Mouse (Mus musculus): ENCODE measurements around the gene Zmynd10.
A peak's percentile ranks its signal among the peaks of the same experiment; 100 is the strongest.

Gene Zmynd10

DNA sequence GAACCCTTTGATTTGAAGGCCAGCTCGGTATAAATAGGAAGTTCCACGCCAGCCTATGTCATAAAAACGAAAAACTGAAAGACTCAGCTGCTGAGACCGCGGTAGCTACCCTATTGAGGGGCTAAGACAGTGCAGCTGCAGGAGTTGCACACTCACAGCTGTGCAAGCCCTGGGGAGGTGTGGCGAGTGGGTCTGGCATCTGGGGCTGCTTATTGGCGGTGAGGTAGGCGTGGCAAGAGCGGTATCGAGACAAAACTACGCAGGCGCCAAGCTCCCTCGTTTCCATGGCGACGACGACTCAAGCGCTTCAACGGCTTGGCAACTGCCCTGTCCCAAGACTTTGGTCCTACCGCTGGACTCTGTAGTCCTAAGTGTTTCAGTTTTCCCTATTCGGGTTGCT, at the start of gene Zmynd10:
Zmynd10 (plus strand) TSS at position 273 of the 400 bp plus-strand sequence.
- peak; percentile 90 for DNase-seq (ENCODE audit: low read depth, low spot score)

DNA sequence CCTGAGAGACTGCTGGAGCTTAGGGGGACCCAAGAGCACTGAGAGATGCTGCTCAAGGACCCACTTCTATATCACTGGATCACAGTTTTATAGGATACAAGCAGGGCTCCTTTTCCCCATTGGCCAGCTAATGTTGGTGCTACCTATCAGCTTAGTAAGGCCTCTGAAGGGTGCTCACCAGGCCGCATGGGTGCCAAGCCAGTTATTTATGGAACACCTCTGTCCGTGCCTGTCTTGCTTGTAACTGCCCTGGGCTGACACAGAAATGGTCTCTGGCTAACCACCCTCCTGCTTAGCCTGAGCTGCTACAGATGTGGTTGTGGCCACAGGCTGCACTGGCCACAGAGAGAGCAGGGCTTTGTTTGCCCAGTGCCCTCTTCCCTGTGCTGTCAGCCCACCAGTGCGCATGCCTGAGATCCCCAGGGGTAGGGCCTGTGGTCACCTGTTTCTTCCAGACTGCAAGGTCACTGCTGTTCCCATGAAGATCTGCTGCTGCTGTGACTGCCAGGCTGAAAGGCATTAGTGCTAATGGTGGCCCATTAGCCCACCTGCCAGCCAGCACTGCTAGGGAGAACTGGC, 46.3 kb upstream of the Zmynd10 start:
- no peak for DNase-seq (ENCODE audit: low read depth, low spot score)

DNA sequence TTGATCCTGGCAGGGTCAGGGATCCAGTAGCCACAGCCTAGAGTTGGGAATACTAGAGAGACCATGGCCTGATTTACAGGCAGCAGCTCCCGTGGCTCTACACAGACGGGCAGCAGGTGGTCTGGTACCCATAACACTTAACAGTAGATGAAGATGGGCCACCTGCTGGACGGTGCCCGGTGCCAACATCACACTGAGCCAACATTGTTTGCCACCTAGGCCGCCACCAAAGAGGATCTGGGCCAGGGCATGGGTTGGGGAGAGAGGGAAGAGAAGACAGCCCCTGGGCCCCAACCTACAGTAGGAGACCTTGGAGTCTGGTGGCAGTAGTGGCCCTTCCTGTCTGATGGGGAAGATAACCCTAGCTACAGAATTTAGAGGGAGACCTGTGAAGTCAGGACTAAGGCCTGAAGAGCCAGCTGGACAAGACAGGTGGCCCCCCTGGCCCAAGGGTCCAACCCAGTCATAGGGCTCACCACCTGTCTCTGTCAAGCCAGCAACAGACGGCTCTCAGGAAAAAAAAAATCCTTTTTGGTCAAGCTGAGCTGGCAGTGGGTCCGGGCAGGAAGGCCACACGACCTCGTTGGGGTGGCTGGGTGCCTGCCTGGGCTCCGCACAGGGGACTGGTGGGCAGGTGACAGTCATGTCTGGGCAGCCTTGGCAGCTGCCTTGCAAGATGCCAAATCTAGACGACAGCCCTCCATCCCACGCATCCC, 44.8 kb upstream of the Zmynd10 start:
- no peak for DNase-seq (ENCODE audit: low read depth, low spot score)

DNA sequence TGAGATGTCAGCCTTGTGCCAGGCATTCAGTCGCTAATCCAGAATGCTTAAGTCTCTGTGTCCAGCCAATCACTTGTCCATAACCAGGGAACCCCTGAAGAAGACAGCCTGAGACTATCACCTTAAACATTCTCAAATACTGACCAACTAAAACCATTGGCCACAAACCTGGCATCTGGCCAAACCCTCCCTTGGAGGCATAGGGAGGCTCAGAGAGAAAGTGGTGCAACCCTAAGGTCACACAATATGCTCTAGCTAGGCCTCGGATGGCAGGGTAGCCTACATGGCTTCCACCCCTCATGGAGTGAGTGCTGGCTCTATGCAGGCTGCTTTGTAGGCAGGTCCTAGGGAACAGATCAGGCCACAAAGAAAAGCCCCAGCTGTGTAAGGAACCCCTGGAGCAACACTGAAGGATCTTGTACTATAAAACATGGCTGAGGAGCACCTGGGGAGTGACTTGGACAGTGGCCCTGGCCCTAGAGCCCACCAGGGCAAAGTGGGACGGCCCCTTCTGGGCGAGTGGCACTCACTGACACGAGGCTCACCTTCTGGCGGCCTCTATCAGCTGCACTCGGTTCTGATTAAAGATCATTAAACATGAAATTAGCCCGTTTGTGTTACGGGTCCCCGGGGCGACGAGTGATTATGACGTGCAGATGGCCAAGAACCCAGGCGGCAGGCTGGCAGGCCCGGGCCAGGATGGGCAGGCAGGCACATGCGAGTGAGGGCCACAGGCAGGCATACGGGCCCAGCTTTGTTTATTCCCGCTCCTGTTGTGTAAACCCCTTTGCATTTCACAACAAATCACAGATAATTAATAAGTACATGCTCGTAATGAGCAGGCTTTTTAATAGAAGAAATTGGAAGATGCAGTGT, 42.2 kb upstream of the Zmynd10 start:
- peak; percentile 39 for DNase-seq (ENCODE audit: low read depth, low spot score)

DNA sequence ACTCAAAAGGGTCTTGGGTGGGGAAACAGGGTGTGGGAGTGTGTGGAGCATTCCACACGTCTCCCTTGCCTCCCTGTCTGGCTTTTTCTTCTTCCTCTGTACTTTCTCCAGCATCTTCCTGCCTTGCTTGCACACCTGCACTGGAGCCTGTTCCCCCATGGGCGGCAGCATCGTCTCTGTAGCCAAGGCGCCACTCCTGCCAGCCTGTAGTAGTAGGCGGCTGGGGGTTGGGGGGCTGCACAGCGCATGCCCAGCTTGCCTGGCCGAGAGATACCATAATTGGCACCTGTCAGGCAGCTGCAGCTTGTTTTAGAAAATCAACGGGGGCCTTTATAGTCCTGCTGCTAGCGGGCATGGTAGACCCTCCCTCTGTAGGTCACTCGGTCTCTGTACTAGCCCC, 38.8 kb upstream of the Zmynd10 start:
- no peak for DNase-seq (ENCODE audit: low read depth, low spot score)

DNA sequence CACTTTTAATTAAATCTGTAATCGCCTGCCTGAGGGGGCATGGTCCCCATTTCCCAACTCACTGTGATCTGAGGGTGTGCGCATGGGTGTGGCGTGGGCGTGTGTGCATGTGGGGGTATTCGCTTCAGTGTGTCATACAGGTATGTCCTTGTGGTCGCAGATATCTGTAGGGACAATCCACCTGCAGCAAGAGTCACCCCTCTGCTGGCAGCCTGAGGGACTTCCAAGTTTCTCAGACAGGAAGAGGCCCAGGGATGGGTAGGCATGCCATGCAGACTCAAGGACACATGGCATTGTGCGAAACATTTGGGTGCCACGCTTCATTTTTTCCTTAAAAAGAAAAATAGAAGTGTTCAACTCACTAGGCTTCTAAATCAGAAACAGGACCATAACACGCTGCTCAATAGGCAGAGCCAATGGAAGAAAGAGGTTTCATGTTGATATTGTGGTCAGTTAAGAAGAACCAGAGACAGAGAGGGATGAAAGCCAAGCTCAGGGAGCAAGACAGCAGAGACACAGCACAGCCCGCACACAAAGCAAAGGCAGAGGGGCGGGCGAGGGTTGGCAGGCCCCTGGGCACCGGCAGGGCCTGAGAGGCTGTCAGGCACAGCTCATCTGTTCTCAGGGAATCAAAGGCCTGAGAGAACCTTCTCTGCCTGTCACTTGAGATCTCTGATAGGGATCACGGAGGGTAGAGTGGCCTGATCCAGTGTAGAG, 36.6 kb upstream of the Zmynd10 start:
- no peak for DNase-seq (ENCODE audit: low read depth, low spot score)

DNA sequence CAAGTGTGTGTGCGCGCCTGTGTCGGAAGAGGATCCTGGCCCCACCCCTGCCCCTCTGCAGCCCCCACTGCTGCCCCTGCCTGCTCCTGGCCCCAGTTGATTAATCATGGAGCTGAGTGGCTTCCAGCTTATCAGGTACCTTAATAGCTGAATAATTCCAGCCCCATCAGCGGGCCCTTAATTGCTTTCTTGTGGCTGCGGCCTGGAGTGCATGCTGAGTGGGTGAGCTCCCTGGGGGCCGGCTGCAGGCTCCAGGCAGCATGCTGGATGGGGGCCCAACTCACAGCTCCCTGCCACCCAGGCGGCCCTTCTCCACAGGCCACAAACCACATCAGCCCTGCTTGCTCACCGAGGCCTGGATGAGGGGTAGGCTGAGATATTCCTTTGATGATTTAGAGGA, 35.7 kb upstream of the Zmynd10 start:
- no peak for DNase-seq (ENCODE audit: low read depth, low spot score)

DNA sequence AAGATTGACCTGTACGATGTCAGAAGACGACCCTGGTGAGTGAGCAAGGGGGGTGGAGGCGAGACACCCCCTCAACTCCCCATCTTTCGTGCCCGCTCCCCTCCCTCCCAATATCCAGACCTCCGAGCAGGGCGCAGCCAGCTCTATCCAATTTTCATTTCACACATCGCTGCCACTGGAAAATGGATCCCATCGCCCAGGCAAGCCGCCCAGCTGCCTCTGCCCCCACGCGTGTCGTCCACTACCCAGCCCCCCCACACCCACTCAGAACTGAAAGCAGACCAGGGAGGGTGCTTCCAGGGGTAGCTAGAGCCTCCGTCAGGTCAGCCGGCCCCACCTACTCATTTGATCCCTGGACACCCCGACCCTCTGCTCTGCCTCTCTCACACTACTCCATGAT, 34.8 kb upstream of the Zmynd10 start:
- DNase-seq (ENCODE audit: low read depth, low spot score) = no peak

DNA sequence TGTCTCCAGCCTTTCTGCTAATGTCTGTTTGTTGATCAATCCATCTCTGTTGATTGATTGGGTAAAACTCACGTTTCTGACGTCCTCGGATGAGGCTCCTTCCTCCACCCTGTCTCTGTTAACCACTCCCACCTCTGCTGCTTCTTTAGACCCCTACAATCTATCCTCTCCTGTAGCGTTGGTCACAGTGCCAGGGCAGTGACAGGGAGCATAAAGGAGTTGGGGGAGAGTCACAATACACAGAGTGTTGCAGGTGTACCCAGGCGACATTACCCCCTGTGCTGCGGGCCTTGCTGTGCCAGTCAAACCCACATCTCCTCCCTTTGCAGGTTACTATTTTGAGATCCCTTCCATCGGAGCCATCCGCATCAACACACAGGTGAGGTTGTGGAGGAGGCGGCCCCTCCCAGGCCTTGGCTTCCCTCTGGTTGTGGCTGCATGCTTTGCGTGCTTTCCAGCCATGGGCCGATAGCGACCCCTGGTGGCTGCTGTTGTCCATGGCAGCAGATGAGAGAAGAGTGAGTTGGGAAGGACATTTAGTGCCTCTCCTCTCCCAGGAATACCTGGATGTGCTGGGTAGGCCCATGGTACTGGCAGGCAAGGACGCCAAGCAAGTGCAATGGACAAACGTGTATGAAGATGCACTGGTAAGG, 32.7 kb upstream of the Zmynd10 start:
- peak; percentile 87 for DNase-seq (ENCODE audit: low read depth, low spot score)

DNA sequence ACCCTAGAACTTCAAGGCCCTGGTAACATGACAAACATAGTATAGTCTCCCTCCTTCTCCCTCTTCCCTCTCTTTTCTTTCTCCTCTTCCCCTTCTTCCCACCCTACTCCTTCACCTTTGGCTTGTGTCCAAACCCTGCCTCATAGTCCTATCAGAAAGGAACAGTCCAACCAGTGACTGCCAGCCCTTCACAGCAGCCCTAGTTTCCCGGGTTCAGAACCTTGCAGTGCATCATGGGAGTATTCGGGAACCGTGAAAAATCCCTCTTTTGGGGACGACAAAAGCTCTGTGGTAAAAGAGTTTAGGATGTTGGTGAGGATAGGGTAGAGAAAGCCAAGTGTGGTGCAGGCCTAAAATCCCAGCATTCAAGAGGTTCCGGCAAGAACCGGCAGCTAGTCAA, 26.8 kb upstream of the Zmynd10 start:
- DNase-seq (ENCODE audit: low read depth, low spot score) = no peak

DNA sequence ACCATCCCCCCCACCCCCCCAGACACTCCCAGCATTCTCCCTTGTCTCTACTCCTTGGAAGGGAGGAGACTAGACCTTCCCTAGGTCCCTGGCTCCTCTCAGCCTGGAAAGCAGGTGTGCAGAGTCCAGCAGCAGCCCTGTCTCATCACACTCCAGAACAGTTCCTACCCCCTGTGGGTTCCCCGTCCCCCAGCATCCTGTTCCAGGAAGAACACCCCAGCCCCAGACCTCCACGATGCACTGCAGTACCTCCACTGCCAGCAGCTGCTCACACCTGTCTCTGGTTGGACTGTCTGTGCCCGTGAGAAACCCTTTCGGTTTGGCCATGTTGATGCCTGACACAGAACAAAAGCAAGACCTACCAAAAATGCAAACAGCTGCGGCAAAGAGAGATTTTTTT, 25.9 kb upstream of the Zmynd10 start:
- DNase-seq (ENCODE audit: low read depth, low spot score) = no peak

DNA sequence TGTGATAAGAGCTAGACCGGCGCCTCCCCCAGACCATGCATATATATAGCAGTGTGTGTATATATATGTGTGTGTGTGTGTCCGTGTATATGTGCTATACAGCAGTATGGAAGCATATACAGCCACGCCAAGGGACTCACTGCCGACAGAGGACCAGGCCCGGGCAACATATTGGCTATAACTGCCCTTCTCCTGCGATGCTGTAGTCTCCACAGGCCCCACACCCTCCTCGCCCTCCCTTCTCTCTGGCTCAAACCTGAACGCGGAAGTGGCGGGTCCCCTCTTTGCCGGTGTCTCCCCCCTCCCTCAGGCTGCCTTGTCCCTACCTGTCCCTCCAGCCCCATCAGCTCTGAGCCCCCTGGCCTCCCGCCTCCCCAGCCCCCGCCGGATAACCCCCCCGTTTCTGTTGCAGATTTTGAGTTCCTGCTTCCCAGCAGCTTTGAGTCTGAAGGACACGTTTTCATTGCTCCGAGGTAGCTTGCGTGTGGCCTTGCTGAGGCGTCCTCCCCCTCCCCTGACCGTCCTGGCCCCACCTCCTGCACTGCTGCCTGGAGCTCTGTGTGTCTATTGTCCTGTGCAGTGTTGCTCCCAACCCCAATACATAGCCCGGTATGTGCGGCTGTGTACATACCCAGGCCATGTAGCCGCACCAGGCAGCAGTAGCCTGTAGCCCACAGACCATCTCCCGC, 25.2 kb upstream of the Zmynd10 start:
- DNase-seq (ENCODE audit: low read depth, low spot score) = peak; percentile 66

DNA sequence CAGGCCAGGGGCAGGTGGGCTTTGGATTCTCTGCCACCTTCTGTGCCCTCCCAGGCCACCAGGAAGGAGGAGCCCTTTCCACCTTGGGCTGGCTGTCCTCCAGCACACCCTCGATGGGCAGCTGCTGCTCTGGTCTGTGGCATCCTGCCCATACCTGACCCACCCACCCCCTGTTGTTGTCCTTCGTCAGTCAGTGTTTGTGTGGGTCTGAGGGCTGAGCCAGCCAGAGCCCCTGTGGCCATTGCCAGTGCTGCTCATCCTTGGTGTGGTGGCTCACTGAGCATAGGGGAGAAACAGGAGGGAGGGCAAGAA, 24.7 kb upstream of the Zmynd10 start:
- no peak for DNase-seq (ENCODE audit: low read depth, low spot score)

DNA sequence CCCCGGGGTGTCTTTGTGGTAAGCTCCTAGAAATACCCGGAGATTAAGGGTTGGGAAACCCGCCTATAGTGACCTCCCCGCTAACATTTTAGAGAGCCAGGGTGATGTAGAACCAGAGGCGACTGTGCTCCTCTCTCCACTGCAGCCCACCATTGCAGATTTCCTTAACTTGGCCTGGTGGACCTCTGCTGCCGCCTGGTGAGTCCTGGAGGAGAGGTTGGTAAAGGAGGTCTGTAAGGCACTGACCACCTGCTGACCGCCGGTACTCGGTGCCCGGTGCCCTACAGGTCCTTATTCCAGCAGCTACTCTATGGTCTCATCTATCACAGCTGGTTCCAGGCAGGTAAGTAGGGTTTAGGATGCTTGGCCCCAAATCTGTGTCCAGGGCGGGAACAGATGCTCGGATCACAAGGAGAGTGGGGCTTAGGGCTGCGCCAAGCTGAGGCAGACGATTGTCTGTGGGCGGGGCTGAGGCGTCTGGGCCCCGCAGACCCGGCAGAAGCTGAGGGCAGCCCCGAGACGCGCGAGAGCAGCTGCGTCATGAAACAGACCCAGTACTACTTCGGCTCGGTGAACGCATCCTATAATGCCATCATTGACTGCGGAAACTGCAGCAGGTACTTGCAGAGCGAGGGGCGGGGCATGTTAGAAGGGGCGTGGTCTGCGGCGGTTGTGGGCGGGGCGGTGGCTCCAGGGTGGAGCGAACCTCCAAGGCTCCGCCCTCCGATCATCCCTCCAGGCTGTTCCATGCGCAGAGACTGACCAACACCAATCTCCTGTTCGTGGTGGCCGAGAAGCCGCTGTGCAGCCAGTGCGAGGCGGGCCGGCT, 20.7 kb upstream of the Zmynd10 start:
- peak; percentile 94 for DNase-seq (ENCODE audit: low read depth, low spot score)

DNA sequence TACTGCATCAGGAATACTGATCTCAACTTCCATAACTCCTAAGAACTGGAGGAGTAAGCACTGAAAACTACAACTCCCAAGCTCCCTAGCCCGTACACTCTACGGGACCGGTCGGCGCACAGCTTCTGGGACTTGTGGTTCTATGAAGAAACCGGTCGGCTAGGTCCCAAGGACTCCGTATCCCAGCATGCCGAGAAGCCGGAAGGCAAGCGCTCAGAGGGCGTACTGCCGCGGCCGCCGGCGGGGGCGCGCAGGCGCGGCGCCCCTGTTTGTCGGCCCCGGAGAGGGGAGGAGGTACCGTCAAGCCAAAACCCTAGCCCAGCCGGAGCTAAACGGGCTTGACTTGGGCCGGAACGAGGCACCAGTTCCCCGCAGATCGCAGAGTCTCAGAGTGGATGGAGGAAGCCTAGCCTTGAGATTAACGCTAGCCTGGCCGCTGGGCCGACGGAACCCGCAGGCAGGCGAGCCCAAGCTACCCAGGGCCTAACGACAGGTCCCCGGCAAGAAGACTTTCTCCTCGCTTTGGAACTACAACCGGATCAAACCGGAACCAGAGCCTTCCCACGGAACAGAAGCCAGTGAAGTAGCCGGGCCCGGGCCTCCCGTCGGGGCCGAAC, 13.2 kb upstream of the Zmynd10 start, which contains the start of gene Tmem115:
Tmem115 (plus strand) TSS at position 155 of the 617 bp plus-strand sequence.
- DNase-seq (ENCODE audit: low read depth, low spot score) = peak; percentile 99

DNA sequence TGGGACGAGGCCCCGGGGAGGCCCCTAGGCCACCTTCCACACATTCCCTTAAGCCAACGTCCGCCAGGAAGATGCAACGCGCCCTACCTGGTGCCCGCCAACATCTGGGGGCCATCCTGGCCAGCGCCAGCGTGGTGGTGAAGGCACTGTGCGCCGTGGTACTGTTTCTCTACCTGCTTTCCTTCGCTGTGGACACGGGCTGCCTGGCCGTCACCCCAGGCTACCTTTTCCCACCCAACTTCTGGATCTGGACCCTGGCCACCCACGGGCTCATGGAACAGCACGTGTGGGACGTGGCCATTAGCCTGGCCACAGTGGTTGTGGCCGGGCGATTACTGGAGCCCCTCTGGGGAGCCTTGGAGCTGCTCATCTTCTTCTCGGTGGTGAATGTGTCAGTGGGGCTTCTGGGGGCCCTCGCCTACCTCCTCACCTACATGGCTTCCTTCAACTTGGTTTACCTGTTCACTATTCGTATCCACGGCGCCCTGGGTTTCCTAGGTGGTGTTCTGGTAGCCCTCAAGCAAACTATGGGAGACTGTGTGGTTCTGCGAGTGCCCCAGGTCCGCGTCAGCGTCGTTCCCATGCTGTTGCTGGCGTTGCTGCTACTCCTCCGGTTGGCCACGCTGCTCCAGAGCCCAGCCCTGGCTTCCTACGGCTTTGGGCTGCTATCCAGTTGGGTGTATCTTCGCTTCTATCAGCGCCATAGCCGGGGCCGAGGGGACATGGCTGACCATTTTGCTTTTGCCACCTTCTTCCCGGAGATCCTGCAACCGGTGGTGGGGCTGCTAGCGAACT, 12.5 kb upstream of the Zmynd10 start:
- no peak for DNase-seq (ENCODE audit: low read depth, low spot score)

DNA sequence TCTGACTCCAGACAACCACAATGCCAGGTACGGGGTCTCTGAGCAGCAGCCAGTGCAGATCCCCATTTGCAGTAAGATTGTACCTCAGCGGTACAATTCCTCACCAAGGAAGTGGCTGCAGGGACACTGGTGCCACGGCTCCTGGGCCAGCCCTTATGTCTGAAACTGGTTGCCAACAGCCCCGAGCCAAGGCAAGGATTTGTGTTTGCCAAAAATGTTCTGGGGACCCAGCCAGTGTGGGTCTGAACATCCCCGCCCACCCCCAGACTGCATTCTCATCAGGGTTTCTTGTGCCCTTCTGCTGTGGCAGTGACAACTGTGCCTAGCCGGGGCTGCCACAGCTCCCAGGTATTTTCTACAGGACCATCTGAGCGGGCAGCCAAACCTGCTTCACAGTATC, 8.9 kb upstream of the Zmynd10 start:
- no peak for DNase-seq (ENCODE audit: low read depth, low spot score)

DNA sequence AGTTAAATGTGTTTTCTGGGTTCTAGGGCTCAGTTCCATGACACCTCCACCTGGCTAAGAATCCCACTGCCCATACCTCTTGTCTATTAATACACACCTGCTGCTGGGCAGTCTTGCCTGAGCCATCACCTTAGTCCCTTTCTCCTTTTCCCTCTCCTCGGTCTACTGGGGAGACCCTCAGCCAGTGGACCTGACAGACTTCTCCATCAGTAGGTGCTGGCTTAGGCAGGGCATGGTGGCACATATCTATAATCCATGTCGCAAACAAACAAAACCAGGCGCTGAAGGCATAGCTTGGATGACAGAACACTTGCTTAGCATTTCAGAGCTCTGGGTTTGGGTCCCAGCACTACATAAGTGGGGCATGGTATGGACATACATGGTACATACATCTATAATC, 8.4 kb upstream of the Zmynd10 start:
- no peak for DNase-seq (ENCODE audit: low read depth, low spot score)

DNA sequence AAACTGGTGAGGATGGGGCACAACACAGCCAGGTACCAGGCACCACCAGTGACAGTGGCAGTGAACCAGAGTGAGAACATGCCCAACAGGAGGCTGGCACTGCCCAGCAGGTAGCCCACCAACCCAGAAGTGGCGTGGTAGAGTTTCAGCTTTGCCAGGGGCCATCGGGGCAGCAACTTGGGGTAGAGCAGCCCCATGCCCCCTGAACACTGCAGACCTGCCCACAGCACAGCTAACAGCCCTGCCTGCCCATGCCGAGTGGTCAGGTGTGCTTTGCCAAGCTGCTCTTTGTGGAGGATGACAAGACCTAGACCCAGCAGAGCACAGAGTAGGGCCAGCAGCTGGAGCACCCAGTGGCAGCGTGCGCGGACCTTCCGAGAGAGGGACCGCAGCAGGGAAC, 7.2 kb upstream of the Zmynd10 start:
- DNase-seq (ENCODE audit: low read depth, low spot score) = no peak
